Mouse (Mus musculus) layer of hippocampus, adult 8-10 months (tissue): ENCODE data around the gene Fhl1. TPM values are rescaled to one million over a fixed set of nuclear protein-coding genes. Genes with fewer than 3 reads are reported as not detected.

Experiments
- DNase-seq, 2 experiments: peaks; one replicate each; pipeline ENCODE4 v3.0.0; 2022; ENCODE audit warnings: low spot score in 2 of 2
- total RNA-seq, 4 experiments: library from RNA; stranded (reverse); gene quantifications; 2 replicates each; pipeline ENCODE4 v1.2.4; 2022

Gene Fhl1
- 100 to 1,000 TPM in 1 of 4 experiments, 10 to 100 TPM in 3; 77.8 to 104 (median 90.7) TPM for total RNA-seq

DNA sequence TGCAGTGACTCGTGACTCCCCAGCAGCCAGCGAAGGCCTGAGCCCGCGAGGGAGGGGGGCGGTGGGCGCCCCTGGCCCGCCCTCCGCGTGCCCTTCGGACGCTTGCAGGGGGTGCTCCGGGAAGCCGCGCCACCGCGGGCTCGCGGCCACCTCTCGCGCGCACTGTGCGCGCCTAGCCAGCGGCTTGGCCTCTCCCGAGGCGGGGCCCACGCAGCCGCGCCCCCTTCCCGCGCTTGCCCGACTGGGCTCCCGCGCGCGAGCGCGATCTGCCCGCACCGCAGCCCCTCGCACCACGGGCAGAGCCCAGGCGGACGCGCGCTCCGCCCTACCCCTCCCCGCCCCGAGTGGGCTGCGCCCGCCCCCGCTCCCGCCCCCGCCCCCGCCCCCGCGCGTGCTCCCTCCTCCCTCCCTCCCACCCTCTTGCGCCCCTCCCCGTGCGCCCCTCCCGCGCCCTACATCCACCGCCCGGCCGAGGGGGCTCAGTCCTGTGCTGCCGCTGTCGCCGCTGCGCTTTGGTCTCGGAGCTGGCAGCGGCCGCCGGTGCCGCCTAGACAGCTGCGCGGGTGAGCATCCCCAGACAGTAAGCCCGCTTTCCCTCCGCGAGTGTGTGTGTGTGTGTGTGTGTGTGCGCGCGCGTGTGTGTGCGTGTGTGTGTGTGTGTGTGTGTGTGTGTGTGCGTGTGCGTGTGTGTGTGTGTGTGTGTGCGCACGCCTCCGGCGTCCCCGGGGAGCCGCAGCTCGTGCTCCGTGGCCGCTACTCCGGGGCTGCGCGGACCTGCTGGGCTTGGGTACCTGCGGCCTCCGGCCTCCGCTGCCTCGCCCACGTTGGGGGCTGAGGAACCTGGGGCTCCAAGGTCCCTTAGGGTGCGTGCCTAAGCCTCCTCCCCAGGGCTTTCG lies at the start of gene Fhl1:
TSS of gene Fhl1 (plus strand) at position 482 of the 896 bp plus-strand sequence.
- peak; percentile 32 to 37 for DNase-seq

DNA sequence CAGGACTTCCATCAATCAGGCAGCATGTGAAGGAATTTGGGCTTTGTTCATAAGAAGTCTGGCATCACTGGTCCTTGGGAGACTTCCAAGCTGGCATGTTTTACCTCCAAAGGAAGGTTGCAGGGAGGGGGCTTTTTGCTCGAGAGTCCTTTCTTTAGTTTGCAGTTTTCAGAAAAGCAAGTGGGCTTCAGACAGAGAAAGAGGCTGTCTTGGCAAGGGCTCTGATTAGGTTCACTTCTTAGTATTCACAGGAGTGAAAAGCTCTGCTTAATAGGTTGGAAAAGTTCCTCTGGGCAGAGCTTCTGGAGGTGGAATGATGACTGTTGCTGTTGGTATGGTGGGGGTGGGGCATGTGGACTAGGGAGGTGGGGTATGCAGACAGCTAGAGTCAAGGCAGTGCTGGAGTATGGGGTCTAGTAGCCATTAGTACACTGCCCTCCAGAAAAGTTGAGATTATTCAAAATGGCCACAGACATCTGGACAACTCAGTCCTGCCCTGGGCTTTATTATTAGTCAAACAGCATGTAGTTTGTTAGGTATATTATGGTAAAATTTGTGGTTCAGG lies 49.3 kb upstream of the Fhl1 start:
- no peak for DNase-seq

DNA sequence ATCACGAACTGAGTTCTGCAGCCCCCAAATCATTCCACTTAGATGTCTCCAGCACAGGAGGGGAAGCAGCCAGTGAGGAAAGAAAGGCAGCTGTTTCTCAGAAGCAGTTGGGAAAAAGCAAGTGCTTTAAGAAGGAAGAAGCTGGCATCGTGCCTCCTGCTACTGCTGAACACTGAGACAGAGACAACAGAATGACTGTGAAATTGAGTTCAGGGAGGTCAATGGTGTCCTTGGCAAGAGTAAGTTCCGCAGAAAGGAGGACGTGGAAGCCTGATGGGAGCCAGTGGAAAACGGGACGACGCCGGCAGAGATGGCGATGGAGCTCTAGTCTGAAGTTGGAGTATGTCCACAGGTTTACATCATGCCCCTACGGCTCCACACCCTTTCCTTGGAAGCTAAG lies 48.1 kb upstream of the Fhl1 start:
- DNase-seq: peak in 1 of 2 experiments; percentile 6

DNA sequence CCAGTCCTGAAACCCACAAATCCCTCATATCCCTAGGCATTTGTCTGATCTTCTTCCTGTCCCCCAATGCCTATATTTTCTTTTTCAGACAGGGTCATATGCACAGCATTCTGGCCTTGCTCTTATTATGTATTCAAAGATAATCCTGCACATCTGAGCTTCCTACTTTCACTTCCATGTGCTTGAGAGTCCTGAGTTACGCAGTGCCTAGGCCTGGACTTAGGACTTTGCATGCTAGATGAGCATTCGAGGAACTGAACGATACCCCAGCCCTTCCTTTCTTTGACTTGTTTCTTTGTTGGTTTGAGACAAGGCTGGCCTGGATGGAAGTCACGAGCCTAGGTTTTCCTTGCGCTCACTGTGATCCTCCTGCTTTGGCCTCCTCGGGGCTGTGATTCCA lies 39.0 kb upstream of the Fhl1 start:
- DNase-seq: no peak

DNA sequence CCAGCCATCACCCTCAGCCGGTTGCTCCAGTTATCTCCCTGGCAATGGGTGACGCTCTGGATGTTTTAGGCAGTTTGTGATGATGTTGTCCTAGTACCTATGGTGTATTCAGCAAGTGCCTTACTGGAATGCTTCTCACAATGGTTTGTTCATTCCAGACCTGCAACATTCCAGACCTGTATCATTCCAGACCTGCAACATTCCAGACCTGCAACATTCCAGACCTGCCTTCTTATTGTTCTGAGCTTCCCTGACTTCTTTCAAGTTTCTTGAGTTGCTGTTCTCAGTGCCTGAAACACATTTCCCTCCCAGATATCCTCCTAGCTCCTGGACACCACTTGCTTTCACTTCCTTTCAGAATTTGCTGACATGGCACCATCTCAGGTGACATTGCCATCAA lies 37.0 kb upstream of the Fhl1 start:
- no peak for DNase-seq

DNA sequence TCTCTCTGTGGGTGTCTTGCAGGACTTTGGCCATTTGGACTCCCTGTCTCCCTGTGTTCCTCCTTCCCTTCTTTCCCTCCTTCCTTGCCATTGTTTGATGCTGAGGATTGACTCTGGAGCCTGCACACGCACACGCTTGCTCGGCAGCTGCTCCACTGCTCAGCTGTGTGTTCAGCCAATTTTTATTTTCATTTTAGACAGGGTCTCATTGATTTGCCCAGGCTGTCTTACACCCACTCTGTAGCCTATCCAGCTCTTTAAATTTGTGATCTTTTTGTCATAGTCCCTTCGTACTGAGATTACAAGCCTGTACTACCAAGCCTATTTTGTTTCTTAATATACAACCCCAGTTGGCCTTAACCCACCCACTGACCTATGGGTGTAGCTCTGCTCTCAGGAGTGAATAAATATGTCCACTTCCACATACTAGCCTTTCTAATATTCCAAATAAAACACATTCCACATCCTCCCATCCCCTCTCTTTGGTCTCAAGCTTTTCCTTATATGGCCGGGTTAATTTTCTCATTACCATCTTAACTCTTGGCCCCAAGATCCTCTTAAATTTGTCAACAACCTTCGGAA lies 34.3 kb upstream of the Fhl1 start:
- DNase-seq: no peak

DNA sequence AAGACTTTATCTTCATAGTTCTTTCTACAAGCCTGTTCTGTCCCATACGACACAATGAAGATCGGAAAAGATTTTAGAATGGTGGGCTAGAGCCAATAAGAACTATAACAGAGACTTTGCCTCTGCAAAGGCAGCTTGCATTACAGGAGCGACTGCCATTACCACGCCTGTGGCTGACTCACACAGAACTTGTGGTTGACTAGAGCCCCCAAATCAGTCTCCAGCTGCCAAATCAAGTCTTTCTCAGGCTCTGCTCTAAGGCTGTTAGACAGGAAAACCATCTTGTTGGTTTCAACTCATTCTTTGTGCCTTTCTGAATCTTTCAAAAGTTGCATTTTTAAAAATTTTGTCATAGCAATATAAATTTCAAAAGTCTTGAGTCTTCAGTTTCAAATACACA lies 33.7 kb upstream of the Fhl1 start:
- DNase-seq: no peak

DNA sequence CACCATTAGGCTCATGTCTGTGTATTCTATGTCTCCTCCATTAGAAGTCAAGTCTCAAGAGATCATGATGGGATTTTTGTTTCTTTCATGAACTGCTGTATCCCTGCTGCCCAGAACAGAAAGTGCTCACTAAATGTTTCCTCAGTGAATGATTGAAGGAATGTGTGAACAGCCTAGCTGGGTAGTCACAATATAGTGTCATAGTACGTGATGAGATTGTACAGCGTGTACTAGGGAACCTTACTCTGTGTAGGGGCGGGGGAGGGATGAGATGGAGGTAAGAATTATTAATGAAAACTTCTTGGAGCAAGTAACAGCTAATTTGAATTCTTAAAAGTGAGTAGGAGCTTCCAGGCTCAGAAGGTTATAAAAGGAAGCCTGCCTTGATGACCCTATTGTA lies 30.3 kb upstream of the Fhl1 start:
- no peak for DNase-seq

DNA sequence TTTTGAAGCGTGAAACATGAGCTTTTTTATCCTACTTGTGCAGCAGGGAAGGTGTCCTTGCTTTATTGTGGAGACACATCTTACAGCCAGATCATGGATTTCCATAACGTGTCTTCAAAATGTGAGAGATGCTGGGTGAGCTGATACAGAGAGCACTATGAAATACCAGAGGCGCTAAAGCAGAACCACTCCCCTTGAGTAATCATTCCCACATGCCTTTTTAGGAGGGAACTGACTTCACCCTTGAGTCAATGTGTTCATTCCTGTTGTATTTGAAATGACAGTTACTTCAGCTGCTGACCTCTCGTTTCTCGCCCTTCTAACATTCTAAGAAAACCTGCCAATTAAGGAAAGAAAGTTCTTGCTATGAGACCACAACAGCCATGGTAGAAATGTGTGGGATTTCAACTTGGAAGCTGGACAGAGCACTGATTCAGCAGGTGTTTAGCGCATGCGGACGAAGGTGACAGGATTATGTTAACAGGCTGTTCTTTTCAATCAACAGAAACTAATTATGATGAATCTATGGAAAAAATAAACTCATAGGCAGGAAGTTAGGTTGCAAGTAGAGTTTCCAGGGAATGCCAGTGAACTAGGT lies 27.5 kb upstream of the Fhl1 start:
- no peak for DNase-seq

DNA sequence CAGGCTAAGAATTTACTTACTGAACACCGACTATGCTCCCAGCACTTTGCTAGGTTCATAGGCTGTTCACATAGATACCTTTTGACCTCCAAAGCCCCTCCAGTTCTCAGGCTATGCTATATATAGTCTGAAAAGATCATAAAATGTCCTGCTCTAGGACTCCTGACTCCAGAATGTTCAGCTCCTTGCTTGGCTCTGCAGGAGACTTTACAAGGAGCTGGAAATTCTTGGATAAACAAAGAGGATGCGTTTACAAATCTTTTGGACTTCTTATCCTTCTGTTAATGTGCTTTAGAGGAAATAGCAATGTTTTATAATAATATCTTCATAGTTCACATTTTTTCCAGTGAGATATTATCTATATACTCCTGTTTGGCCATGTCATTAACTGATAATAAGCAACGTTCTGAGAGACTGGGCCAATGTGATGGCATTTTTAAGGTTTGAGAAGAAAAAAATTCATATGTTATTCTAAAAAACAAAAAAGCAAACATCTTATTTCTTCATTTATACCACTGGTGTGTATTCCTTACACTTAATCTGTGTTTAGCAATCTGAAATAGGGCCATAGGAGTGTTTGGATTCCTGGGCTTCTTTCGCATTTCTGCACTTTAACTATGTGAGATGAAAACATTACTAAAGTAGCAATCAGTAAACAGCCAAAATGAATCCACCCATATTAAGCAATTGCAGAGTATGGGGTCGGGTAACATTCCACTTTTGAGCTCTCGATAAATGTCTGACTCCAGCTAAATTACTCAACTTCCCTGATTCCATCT lies 22.8 kb upstream of the Fhl1 start:
- DNase-seq: no peak

DNA sequence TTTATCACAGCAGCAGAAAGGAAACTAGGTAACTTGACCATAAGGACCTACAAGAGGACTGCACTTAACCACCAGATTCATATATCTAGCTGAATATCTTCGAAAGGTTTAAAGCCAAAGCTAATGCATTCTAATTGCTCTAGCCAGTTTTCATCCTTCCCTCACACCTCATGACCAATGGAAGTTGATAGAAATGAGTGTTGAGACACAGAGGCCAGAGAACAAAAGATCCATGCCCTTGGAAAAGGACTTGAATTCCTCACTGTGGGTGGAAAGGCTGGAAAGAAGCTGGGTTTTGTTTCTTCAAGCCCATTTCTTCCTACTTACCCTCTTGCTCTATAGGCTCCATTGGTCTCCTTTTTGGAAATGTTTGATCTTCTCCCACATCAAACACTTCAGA lies 21.1 kb upstream of the Fhl1 start:
- DNase-seq: no peak

DNA sequence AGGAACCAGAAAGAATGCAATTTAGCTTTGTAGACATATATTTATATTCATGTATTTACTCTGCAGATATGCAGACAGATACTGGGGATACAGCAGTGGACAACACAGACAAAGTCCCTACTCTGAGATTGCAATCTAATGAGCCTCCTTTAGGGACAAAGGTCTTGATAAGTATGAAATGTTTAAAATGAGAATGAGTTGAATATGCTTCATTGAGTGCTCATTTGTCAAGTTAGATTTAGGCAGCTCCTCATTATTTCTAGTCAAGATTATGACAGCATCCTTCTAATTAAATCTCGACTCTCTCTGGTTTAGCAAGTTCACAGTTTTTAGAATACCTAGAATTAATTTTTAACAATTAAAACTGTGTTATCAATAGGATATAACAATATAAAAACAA lies 18.9 kb upstream of the Fhl1 start:
- no peak for DNase-seq

DNA sequence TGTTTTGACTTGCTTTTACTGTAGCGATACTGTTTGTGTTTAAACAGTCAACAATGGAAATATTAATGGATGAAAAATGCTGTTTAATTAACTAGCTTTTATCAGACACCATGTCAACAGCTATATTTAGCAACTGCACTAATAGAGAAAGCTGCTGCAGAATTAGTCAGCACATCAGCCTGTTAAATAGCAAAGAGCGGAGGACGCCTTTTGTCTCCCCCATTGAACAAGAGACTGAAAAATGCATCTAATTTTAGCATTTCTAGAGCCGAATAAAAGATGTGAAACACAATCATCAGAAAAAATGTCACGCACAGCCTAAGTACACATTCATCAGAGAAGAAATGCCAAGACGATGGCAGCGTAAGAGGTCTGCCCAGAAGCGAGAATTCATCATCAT lies 9.0 kb upstream of the Fhl1 start:
- no peak for DNase-seq

DNA sequence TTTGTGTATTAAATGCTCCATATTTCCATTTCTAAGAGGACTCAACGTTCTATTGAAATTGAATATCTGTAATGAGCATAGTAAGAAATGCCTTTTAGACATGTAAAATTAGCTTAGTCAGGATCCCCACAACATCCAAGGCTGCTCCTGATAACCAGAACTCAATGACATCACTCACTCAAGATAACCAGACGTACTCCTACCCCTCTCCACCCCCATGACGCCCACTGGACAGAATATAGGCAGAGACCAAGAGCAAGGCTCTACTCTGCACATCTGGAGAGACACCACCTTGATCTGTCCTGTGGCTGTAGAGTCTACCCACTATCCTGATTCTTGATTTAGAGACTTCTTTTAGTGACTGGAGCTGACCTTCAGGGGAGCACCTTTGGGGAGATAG lies 3.1 kb upstream of the Fhl1 start:
- no peak for DNase-seq

DNA sequence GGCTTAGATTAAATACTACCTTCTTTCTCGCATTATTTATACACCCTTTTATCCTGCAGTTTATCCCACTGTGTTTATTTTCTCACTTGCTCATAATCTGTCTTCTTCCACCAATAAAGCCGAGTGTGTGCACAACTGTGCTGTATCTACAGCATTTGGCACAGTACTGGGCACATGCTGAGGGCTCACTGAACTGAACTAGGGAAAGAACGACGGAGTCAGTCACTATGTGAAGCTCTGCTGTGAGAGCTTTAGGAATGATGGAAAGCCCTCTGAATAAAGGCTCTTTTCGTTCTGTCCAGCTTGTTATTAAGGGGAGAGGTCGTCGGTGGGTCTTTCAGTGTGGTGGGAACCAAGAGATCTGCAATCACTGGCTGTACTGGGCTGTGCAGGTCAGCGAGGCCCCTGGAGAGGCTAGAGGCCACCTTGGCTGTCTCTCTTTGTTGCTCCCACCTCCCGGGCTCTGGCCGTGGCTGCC lies 720 bp upstream of the Fhl1 start:
- DNase-seq: no peak

DNA sequence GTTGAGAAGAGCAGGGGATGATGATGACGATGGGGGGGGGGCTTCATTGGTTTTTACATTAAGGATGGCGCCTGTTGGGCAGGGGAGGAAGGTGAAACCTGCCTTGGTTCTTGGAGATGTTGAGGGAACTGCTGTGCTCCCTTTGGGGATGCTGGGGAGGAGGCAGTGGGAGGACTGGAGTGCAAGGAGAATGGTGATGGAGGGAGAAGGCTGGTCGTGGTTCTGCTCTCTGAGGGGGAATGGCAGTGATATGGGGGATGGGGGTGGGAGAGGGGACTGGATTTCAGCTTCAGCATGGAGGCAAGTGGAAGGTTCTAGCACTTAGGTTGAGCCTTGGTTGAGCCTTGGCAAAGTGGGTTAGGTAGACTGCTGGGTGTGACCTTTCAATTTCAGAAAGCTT lies 814 bp downstream of the Fhl1 start:
- no peak for DNase-seq

DNA sequence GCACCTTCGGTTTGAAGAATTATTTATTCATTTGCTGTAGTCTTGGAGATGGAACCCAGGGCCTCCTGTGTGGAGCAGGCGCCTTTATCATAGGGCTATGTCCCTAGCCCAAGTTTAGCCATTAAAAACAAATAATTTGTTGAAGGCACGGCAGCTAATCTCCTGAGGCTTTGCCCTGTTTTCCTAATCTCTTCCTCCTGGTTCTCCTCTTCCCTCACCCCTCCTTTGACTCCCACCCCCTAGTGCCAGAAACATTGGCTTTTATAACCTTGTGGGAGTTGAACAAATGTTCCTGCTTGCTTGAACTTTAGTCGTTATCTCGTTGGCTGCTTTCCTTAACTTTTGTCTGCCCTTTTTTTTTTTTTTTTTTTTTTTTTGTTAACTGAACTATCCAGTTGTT lies 2.8 kb downstream of the Fhl1 start:
- no peak for DNase-seq

DNA sequence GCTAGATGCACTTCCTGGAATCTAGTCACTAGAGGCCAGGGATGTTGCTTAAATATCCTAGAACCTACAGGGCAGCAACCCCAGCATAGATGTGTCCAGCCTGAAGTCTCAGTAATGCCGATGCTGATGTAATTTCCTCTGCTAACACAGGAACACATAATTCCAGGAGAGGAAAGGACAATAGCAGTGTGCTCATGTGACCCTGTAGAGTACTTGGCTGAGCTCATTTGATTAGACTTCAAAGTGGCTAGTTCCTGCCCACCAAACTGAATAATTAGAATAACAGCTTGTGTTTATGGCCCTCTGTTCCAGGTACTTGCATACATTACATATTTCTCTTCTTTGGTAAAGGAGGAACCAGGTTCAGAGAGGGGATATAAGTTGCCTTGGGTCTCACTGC lies 4.6 kb downstream of the Fhl1 start:
- DNase-seq: no peak

DNA sequence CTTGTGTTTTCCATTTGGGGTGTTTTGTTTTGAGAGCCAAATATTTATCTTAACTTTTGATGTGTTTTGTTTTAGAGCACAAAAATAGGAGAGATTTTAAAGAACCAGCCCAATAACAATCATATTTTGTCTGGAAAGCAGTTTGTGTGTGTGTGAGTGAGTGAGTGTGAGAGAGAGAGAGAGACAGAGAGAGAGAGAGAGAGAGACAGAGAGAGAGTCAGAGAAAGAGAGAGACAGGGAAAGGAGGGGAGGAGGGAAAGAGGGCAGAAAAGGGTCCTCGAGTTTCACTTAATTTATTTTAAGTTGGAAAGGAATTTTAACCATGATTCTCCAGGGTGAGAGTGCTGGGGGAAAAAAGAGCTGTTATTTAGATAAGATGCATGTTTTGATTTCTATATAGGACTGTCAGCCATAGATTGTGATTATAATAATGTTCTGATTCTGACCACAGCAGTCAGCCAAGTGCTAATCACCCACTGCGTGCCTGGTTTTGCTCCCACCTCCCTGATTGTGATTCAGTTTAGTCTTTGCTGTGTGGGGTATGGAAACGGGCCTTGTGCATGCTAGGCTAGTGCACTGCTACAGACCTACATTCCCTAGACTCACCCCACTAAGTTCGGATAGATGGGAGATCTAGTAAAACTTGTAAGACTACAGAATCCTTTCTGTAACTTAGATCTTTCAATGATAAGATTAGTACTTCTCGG lies 6.4 kb downstream of the Fhl1 start:
- DNase-seq: no peak

DNA sequence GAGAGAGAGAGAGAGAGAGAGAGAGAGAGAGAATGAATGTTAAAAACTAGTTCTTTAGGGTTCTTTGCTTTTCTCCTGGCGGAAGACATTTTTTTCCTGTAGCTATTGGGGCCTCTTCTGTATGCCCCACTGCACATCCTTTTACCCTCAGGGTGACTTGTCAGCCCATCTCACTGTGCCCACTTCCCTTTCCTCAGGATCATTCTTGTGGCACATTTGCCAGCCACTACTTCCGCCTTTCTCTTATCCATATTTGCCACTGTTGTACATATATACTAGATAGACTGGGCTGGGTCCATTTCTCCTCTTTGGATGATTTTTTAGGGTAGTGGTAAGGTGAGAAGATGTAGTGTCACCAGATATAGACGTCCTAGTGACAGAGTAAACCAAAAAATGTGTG lies 9.8 kb downstream of the Fhl1 start:
- DNase-seq: no peak

DNA sequence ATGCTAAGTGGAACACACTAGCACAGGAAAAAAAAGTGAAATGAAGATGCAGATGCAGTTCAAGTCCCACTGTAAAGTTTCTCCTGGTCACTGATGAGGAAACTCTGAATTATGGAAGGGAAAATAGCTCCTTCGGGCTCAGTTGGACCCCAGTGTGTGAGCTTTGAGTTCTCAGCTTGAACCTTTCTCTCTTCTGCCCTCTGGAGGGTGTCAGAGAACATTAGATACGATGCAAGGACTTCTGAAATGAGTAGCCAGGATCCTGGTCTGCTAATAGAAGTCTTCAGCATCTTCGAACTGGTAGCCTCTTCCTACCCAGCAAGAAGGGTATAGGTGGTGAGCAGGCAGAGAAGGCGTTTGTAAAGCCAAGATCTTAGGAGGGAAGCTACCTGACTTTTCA lies 19.9 kb downstream of the Fhl1 start:
- no peak for DNase-seq
